Mouse (Mus musculus): ENCODE measurements around the gene Smg8.
"Not testable (repeated sequence)": the region's sequence is repeated elsewhere in the genome, so short reads cannot be mapped to it uniquely, and the experiment has no call there.

- TF ChIP-seq CTCF (IDR thresholded peaks at IDR 0.05; ENCODE audit: low read depth); EP300 (optimal IDR thresholded peaks at IDR 0.05): not testable (repeated sequence)
These were observed 37.7 kb downstream of the Smg8 start for GRCm38 (mm10) chr11:87048900-87049299.

Measured in stomach, postnatal 0 days (tissue).